Mouse (Mus musculus) activated CD4-positive, CD25-positive, alpha-beta regulatory T cell, adult 4 months (primary cell): ENCODE data around the gene Sp110. TPM values are rescaled to one million over a fixed set of nuclear protein-coding genes. Genes with fewer than 3 reads are reported as not detected.
"Not testable (repeated sequence)": the region's sequence is repeated elsewhere in the genome, so short reads cannot be mapped to it uniquely, and the experiment has no call there.

Source experiments
- ATAC-seq: one replicate; pipeline ENCODE4 v1.8.0; 2017
- polyA plus RNA-seq, 2 experiments: library from polyadenylated mRNA; unstranded; fragments of 100-300 nt; shearing (Covaris generic); gene quantifications; one replicate each; pipeline ENCODE4 v1.2.1; 2017

The Sp110 gene
- 100 to 1,000 TPM; 278 to 316 TPM for polyA plus RNA-seq

- ATAC-seq: peak; percentile 57
These were observed at the start of gene Sp110 for GRCm38 (mm10) chr1:85598271-85599012. Sp110 (minus strand) TSS chr1:85598817.

GRCm38 (mm10) chr1:85638144-85638543, 39.5 kb upstream of the Sp110 start:
- not testable (repeated sequence) for ATAC-seq

GRCm38 (mm10) chr1:85636936-85637335, 38.3 kb upstream of the Sp110 start:
- ATAC-seq: not testable (repeated sequence)

- ATAC-seq: not testable (repeated sequence)
These were observed 20.1 kb upstream of the Sp110 start for GRCm38 (mm10) chr1:85618689-85619088.

- ATAC-seq: not testable (repeated sequence)
These were observed 18.5 kb upstream of the Sp110 start for GRCm38 (mm10) chr1:85617161-85617560.

GRCm38 (mm10) chr1:85615819-85616218, 17.2 kb upstream of the Sp110 start:
- ATAC-seq: not testable (repeated sequence)

GRCm38 (mm10) chr1:85615096-85615495, 16.5 kb upstream of the Sp110 start:
- not testable (repeated sequence) for ATAC-seq

- not testable (repeated sequence) for ATAC-seq
These were observed 12.0 kb upstream of the Sp110 start for GRCm38 (mm10) chr1:85610581-85610980.

GRCm38 (mm10) chr1:85608361-85608760, 9.7 kb upstream of the Sp110 start:
- ATAC-seq: not testable (repeated sequence)

- ATAC-seq: not testable (repeated sequence)
These were observed 5.7 kb upstream of the Sp110 start for GRCm38 (mm10) chr1:85604341-85604740.

GRCm38 (mm10) chr1:85600794-85601193, 2.2 kb upstream of the Sp110 start:
- ATAC-seq: not testable (repeated sequence)

GRCm38 (mm10) chr1:85600078-85600477, 1.5 kb upstream of the Sp110 start, which contains the start of gene Sp140:
Sp140 (plus strand) TSS chr1:85600378.
- ATAC-seq: not testable (repeated sequence)

- not testable (repeated sequence) for ATAC-seq
These were observed 6.1 kb downstream of the Sp110 start for GRCm38 (mm10) chr1:85592526-85592925.

- ATAC-seq: not testable (repeated sequence)
These were observed 9.9 kb downstream of the Sp110 start for GRCm38 (mm10) chr1:85588697-85589096.

- not testable (repeated sequence) for ATAC-seq
These were observed 17.1 kb downstream of the Sp110 start for GRCm38 (mm10) chr1:85581518-85581917.

- ATAC-seq: not testable (repeated sequence)
These were observed 18.0 kb downstream of the Sp110 start for GRCm38 (mm10) chr1:85580578-85580977.

- ATAC-seq: not testable (repeated sequence)
These were observed 18.5 kb downstream of the Sp110 start for GRCm38 (mm10) chr1:85580148-85580534.

GRCm38 (mm10) chr1:85579199-85580147, 19.1 kb downstream of the Sp110 start:
- not testable (repeated sequence) for ATAC-seq

GRCm38 (mm10) chr1:85578372-85579010, 20.1 kb downstream of the Sp110 start:
- ATAC-seq: not testable (repeated sequence)

GRCm38 (mm10) chr1:85575376-85575775, 23.2 kb downstream of the Sp110 start, which contains the start of gene G530012D18Rik:
G530012D18Rik (plus strand) TSS chr1:85575676.
- not testable (repeated sequence) for ATAC-seq

GRCm38 (mm10) chr1:85573554-85573953, 25.1 kb downstream of the Sp110 start:
- ATAC-seq: not testable (repeated sequence)

- not testable (repeated sequence) for ATAC-seq
These were observed 43.4 kb downstream of the Sp110 start for GRCm38 (mm10) chr1:85555261-85555660.
